Mouse (Mus musculus) cerebellum, postnatal 4 days (tissue): ENCODE measurements at regions not wholly inside any gene's neighbourhood (a gene's known extent, or its start where the extent isn't known, plus 50 kb on each side); places are given as distances from the start of the nearest gene placed in this dataset.

ENCODE experiments used
- DNase-seq, 2 experiments: peaks; one replicate each; pipeline ENCODE4 v3.0.0; 2022; ENCODE audit warnings: low spot score in 2 of 2, mixed read lengths in 1 of 2

GRCm38 (mm10) chr4:98282275-98282674, 100.8 kb downstream of the Tm2d1 start:
- no peak for DNase-seq

- DNase-seq = no peak
Observed at GRCm38 (mm10) chr4:98258336-98258735, 124.8 kb downstream of the Tm2d1 start.

DNA sequence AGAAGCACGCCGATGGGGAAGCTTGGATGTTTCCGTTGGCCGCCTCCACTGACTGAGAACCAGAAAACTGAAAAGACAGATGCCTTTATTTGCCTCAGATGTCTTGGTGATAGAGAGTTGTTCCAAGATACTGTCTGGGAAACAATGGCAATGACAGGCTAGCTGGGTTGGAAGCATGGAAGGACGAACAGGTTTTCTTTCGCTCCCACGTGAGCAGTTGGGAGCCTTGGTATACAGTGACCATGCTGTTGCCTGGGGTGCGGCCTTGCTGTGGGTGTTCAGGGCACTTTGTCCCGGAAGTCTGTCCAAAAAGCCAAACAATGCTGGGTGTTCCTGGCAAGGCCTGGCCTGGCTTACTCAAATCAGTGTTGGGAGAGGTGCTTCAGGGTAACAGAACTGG, 125.4 kb downstream of the Tm2d1 start:
- DNase-seq = no peak

DNA sequence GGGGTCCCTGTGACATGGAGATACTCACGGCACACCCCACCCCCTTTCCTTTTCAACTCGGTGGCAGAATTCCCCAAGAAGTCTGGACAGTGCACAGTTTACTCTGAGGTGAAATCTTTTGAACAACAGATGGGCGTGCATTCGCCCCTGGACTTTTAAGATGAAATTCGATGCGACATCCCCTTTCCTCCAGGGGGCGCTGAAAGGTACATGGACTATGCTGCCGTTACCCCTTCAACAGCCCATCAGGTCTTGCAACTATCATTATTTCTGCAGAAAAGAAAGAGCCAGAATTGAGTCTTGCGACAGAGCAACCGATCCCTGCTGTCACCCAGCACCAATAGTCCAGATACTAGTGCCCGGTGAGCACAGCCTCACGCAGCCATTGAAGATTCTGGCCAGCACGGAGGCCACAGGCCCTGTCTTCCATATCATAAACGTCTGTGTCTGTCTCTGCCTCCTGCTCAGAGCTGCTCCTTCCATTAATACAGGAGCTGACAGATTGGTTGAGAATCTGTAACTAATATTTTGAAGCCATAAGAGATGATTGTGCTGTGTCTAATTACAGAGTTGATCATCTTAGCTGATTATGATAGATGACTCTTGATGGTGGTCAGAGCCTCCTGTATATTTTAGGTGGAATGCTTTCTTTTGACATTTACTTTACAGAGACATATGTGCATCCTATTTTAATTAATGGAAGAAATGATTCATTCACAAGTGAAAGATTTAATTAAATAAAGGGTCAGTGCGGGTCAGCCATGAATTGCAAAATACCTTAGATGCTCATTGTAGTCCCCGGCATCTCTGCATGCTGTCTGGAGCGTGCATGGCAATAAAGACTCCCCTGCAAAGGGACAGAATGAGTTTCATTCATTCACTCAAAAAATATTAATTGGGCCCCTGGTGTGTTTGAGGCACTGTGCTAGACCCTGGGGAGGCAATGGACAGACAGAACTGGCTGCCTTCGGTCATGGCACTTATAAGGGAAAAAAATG, 128.0 kb downstream of the Tm2d1 start:
- DNase-seq = peak in 1 of 2 experiments; percentile 56

- peak in 1 of 2 experiments; percentile 23 for DNase-seq
Observed at GRCm38 (mm10) chr4:98243941-98244929, 138.9 kb downstream of the Tm2d1 start.

DNA sequence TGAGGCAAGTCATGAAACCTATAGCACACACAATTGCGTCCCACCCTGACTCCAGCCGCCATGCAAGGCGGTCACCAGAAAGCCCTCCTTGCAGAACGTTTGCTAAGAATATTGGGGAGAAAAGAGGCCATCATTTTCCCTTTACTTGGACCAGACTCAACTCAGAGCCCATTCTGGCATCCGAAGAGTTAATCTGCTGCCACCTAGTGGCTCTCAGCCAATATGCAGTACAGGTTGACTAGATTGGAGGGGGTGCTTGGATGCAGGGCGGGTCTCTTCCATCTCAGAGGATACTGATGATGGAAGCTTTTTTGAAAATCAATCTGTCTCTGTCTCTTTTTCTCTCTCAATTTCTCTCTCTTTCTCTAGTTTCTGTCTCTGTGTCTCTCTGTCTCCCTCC, 139.6 kb downstream of the Tm2d1 start:
- DNase-seq = peak; percentile 41 to 76

GRCm38 (mm10) chr4:98241921-98242320, 141.2 kb downstream of the Tm2d1 start:
- DNase-seq = no peak

GRCm38 (mm10) chr4:98240289-98240688, 142.8 kb downstream of the Tm2d1 start:
- no peak for DNase-seq

DNA sequence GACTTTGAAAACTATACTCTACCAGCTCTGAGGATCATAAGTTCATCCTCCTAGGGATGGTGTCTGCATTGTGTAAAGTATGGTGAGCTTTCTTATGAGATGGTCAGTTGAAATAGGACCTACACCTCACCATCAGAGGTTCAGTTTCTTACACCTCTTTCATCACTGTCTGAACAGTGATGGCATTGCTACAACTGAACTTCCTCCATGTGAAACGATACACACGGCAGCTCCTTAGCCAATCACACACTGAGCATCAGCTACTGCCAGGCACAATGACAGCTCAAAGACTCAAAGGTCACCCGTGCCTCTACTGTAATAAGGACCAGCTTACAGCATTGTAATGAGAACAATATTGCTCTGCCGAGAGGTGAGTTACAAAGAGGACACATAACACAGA, 145.0 kb downstream of the Tm2d1 start:
- no peak for DNase-seq

DNA sequence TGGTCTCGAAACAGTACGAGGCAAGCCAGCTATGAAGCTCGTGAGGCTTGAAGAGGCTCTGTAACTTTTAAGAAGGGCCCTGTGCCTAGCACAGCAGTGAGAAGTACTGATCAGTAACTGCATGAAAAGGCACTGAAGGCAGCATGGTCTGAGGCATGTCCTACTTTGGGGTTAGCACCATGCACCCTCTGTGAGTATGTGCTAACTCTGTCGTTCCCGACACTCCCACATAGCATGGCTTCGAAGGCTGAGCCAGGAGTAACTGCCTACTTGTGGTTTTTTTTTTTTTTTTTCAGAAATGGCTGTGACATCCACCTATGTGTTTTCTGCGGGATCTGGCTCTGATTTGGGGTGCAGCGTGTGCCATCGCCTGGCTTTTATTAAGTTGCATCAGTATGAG, 145.6 kb downstream of the Tm2d1 start:
- DNase-seq = no peak

DNA sequence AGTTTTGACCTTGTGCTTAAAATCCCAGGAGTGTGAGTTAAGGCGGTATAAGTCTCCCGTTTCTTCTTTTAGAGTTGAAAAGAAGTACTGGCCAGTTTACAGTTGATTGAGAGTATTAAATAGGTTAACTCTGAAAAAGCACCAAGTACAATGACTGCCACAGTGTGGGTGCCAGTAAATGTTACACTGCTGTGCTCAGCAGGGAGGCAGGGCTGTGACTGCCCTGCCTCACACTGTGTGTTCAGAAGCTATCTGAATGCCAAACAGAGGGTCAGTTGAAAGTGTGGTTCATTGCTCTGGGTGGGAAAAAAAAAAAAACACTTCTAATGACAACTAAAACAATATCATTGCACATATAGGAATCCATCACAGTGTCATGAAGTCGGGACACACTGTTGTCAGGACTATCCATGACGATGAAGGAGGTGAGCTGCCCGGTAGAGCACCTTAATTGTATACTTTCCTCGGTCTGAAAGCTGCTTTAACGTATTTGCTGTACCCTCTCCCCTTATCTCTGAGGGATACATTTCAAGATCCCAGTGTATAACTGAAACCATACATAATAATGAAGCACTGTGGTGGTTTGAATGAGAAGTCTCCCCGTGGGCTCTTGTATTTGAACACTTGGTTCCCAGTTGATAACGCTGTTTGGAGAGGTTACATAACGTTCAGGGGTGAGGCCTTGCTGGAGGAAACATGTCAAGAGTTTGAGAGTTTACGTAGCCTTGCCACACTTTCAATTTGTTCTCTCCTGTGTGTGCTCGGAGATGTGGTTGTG, 146.9 kb downstream of the Tm2d1 start:
- DNase-seq = no peak

GRCm38 (mm10) chr4:98228193-98228592, 154.9 kb downstream of the Tm2d1 start:
- DNase-seq = no peak

DNA sequence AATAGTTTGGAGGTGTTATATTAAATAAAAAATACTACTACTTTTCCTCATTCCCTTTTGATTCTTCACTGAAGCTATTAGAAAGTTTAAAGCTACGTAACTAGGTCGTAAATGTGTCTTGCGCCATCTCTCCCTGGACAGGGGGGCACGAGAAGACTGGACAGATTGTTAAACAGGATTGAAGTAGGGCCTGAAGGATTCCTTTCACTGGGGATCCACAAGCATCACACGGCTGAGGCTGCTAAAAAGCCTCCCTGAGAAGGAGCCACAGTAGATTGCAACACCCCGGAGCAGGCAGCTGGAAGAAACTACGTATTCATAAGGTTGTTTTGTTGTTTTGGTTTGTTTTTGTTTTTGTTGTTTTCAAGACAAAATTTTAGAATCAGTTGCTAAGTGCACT, 158.7 kb downstream of the Tm2d1 start:
- no peak for DNase-seq

GRCm38 (mm10) chr4:98223429-98223828, 159.7 kb downstream of the Tm2d1 start:
- DNase-seq = no peak

DNA sequence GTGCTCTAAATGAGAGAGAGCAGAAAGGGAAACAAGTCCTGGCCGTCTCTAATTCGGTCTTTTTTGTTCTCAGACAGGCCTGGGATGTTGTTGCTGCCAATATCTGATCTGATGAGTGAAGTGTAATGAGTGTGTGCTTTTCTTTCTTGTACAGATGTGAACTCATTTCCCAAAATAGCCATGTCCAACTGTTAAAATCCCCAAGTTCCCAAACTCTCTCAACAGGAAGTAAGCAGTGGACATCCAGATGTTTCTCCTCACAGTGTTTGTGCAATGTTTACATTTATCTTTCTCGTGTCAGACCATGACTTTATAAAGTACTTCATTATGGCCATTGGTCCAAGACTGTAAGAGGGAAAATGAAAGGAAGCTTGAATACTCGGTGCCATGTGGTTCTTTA, 161.5 kb downstream of the Tm2d1 start:
- no peak for DNase-seq

GRCm38 (mm10) chr4:98215218-98215617, 167.9 kb downstream of the Tm2d1 start:
- DNase-seq = peak in 1 of 2 experiments; percentile 15

DNA sequence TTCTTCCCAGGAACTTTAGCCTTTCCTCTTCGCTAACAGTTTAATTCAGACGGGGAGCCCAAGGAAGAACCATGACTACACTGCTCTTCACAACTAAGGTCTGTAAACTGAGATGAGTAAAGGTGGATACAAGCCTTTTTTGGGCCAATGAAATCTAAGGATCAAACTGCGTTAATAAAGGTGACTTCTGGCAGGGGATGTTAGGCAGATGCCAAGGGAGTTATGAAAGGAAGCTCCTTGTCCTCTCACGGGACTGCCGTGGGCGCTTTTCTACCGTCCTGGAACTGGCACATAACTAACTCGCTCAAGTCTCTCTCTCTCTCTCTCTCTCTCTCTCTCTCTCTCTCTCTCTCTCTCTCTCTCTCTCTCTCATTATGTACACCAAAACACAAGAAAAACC, 175.7 kb downstream of the Tm2d1 start:
- no peak for DNase-seq

GRCm38 (mm10) chr4:98206245-98206970, 176.7 kb downstream of the Tm2d1 start:
- no peak for DNase-seq

DNA sequence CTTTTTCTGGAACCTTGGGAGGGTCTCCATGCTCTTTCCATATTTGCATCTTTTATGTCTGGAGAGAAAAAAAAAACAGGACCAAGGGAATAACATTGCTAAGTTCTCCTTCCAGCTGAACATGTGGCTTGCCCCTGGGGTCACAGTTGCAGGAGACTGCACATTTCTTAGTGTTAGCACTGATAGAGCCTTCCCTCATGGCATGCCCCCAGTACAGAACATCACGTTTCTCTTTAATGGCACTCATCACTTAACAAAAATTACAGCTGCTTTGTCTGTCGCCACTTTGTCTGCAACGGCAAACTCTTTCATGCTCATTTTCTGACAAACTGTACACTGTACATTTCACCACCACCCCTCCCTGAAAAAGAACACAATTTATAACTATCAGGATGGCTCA, 180.0 kb downstream of the Tm2d1 start:
- no peak for DNase-seq

DNA sequence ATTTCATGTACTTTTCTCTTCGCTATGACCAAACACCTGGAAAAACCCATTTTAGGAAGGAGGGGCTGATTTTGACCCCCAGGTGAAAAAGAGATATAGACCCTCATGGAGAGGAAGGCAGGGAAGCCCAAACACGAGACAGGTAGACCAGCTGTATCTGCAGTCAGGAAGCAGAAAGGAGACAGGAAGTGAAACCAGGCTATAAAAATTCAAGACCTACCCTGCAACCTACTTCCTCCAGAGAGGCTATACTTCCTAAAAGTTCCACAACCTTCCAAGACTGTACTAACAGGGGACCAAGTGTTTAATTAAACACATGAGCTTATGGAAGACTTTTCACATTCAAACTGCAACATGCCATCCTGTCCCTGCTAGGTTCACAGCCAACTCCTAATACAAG, 180.9 kb downstream of the Tm2d1 start:
- no peak for DNase-seq

- DNase-seq = no peak
Observed at GRCm38 (mm10) chr4:98201102-98201501, 182.0 kb downstream of the Tm2d1 start.
